Mouse (Mus musculus): ENCODE results near the gene Dut.

DNA sequence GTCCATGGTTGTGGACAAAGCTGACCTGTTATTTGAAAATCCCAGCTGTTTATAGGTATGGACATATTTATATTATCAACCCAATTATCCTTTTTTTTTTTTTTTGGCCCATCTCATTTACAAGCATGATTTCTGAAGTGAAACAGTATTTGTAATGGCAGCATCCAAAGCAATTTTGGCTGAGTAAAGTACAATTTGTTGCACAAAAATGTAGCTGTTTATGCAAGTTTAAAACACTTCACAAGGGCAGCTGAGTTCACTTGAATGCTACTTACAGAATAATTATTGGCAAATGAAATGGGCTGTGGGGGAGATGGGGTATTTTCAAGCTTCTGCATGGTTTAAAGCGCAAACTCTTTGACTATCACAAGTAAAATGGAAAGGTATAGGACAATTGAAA is 51.9 kb downstream of the Dut start:
- TF ChIP-seq CTCF (IDR thresholded peaks at IDR 0.05; ENCODE audit: borderline replicate concordance, extremely low read depth, insufficient read depth, insufficient read length) (no peak), POLR2A (IDR thresholded peaks at IDR 0.05; ENCODE audit: borderline replicate concordance, extremely low read depth, insufficient read depth, insufficient read length, poor library complexity, severe bottlenecking) (no peak)
